Mouse (Mus musculus) E14TG2a.4 (cell line): ENCODE data around the gene Gm21964.

Experiments used
- H3K27me3 ChIP-seq: 2 replicates; pipeline ENCODE4 v1.6.1; 2014; ENCODE audit warnings: low read length, control low read depth; ENCODE audit not compliant: insufficient read depth
- H3K36me3 ChIP-seq: 2 replicates; pipeline ENCODE4 v1.6.1; 2014; ENCODE audit warnings: low read length, control low read depth; ENCODE audit not compliant: insufficient read depth
- H3K4me1 ChIP-seq: replicated peaks from 2 replicates; pipeline ENCODE4 v1.6.1; 2014; ENCODE audit warnings: low read depth, low read length, control low read depth
- H3K4me3 ChIP-seq: replicated peaks from 2 replicates; pipeline ENCODE4 v1.5.1; 2014; ENCODE audit warnings: mild to moderate bottlenecking, low read length
- H3K9me3 ChIP-seq: 2 replicates; pipeline ENCODE4 v1.6.1; 2014; ENCODE audit warnings: low read length, control low read depth
- CTCF ChIP-seq: conservative IDR thresholded peaks from 2 replicates; pipeline ENCODE4 v1.5.1; 2014; ENCODE audit warnings: low read length
- NANOG ChIP-seq: IDR thresholded peaks from 2 replicates; pipeline ENCODE4 v1.6.1; 2014; ENCODE audit warnings: borderline replicate concordance, low read length, mixed read lengths
- POU5F1 ChIP-seq: IDR thresholded peaks from 2 replicates; pipeline ENCODE4 v1.6.1; 2014; ENCODE audit warnings: low read length, borderline replicate concordance

The Gm21964 gene

GRCm38 (mm10) chr8:110100907-110101306 is at the start of gene Gm21964:
Gene Gm21964 (plus strand): TSS chr8:110101207.
- peak within 1 kb of the TSS; percentile 32; the same call in 1 of the 2 replicates for H3K4me3 ChIP-seq
- H3K9me3 ChIP-seq: no peaks in the 10 kb centered on the region
- peaks cover 14% of the 10 kb centered on the region for H3K4me1 ChIP-seq
- peaks cover 53% of the 10 kb centered on the region for H3K27me3 ChIP-seq
- no peaks in the 10 kb centered on the region for H3K36me3 ChIP-seq
- TF ChIP-seq CTCF: no peak
- no peak for TF ChIP-seq NANOG
- TF ChIP-seq POU5F1: no peak

DNA sequence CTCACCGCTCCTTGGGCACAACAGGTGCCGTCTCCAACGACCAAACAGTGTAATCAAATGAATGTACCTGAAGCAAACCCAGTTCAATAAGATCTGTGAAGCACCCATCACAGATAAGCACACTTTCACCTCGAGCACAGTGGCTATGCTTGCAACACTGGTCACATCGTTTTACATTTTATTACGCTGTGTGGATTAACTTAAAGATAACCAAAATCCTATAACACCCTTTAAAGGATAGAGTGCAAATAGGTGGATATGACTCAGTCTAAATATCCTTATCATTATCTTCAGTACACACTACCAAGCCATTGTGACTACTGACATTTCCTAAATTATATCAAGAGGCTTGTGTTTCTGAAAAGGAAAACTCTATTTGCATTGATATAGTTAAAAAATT is 49.8 kb upstream of the Gm21964 start:
- H3K4me3 ChIP-seq: no peak overlapping the region

GRCm38 (mm10) chr8:110058207-110058606 is 42.8 kb upstream of the Gm21964 start:
- Histone ChIP-seq H3K36me3 (no peaks in the 10 kb centered on the region), H3K4me1 (peaks cover 6% of the 10 kb centered on the region), H3K4me3 (no peak overlapping the region), H3K27me3 (peaks cover 8% of the 10 kb centered on the region; the same call in 1 of the 2 replicates), H3K9me3 (0 out of 2 replicates have a peak, but pooled peaks cover 3% of the 10 kb centered on the region)
- TF ChIP-seq NANOG (no peak), POU5F1 (no peak), CTCF (no peak)

More for the DNA sequence above, 49.8 kb upstream of the Gm21964 start:
- TF ChIP-seq NANOG (no peak), CTCF (no peak), POU5F1 (no peak)
- Histone ChIP-seq H3K9me3 (no peaks in the 10 kb centered on the region), H3K4me1 (no peaks in the 10 kb centered on the region), H3K36me3 (no peaks in the 10 kb centered on the region), H3K27me3 (no peaks in the 10 kb centered on the region)

DNA sequence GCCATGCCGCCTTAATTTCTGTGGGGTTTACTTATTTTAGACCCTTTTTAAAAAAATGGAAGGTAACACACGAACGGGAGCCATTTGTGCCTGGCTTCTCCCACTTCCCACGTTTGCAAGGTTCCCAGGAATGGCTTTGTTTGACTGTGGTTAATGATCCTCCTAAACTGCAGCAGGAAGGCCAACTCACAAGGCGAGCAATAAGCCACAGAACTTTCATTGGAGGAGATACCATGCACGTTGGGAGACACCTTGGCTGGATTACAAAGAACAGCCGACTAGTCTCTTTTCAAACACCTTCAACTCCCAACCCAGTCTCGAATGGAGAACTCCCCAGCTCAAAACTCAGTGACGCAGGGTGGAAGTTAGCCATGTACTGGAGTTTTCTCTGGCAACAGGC is 36.8 kb upstream of the Gm21964 start:
- TF ChIP-seq NANOG (no peak), CTCF (no peak), POU5F1 (no peak)

DNA sequence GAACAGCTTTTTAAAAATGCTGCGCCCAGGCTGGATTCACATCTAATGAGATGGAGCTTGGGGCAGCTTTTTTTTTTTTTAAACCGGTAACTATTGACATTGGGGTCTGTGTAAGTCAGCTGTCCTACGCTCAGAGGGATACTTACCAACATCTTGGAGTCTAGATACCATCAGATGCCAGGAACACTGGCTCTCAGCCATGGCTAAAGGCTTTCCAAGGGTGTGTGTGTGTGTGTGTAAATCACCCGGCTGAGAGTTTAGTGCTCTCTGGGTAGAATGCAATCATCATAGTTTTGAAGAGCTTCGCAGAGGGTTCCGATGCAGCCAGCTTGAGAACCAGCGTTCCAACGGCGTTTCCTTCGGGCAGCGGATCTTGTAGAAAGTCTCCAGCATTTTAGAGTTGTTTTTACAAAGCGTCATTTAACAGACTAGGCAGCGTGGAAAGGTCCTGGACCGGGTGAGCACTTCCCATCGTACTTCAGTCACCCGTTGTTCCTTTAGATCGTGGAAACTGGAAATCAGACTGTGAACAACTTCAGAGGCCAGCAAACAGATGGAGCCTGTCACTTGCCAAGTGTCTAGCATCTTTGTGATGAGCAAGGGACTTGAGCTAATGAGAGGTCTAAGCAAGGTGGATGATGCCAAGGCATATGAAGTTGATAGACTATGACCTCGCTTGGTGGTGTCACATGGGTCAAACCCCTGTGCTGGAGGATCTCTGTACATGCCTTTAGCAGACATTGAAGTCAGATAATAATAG is 36.2 kb upstream of the Gm21964 start:
- Histone ChIP-seq H3K9me3 (peaks cover 7% of the 10 kb centered on the region; the same call in 1 of the 2 replicates), H3K36me3 (no peaks in the 10 kb centered on the region), H3K27me3 (no peaks in the 10 kb centered on the region), H3K4me3 (no peak overlapping the region), H3K4me1 (no peaks in the 10 kb centered on the region)
- no peak for TF ChIP-seq CTCF

More for the DNA sequence above, 36.8 kb upstream of the Gm21964 start:
- Histone ChIP-seq H3K9me3 (peaks cover 7% of the 10 kb centered on the region; the same call in 1 of the 2 replicates), H3K4me3 (no peak overlapping the region), H3K36me3 (no peaks in the 10 kb centered on the region), H3K27me3 (no peaks in the 10 kb centered on the region), H3K4me1 (no peaks in the 10 kb centered on the region)

DNA sequence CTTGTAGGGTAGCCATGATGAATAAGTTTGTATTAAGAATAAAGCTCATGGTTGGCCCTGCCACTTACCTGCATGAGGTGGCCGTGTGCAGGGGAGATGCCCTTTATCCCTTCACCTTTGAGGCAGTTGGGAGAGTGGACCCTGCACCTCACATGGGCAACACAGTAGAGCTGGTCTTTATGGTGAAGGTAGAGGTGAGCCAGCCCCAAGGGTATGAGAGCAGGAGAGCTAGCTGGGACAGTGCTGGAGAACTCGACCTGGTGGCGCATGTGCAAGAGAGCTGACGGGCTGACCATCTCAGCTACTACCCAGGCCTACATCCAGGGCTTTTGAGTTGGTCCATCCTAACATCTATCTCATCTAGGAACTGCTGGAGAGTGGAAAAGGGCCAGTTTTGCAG is 35.3 kb upstream of the Gm21964 start:
- Histone ChIP-seq H3K4me1 (no peaks in the 10 kb centered on the region), H3K27me3 (no peaks in the 10 kb centered on the region), H3K4me3 (no peak overlapping the region), H3K36me3 (no peaks in the 10 kb centered on the region), H3K9me3 (peaks cover 7% of the 10 kb centered on the region; the same call in 1 of the 2 replicates)
- TF ChIP-seq POU5F1: no peak
- TF ChIP-seq NANOG: no peak
- no peak for TF ChIP-seq CTCF

- no peaks in the 10 kb centered on the region for H3K36me3 ChIP-seq
- H3K27me3 ChIP-seq: peaks cover 9% of the 10 kb centered on the region
- no peak overlapping the region for H3K4me3 ChIP-seq
- H3K4me1 ChIP-seq: no peaks in the 10 kb centered on the region
- TF ChIP-seq POU5F1: no peak
- TF ChIP-seq CTCF: no peak
- H3K9me3 ChIP-seq: peaks cover 4% of the 10 kb centered on the region; the same call in 1 of the 2 replicates
Observed at GRCm38 (mm10) chr8:110069706-110070105, 31.3 kb upstream of the Gm21964 start.

GRCm38 (mm10) chr8:110071600-110071999 is 29.4 kb upstream of the Gm21964 start:
- H3K27me3 ChIP-seq: peaks cover 12% of the 10 kb centered on the region
- H3K9me3 ChIP-seq: peaks cover 4% of the 10 kb centered on the region; the same call in 1 of the 2 replicates
- H3K4me1 ChIP-seq: no peaks in the 10 kb centered on the region
- no peaks in the 10 kb centered on the region for H3K36me3 ChIP-seq
- H3K4me3 ChIP-seq: no peak overlapping the region
- TF ChIP-seq POU5F1: no peak
- TF ChIP-seq CTCF: peak; percentile 82
- TF ChIP-seq NANOG: no peak
